Mouse (Mus musculus): ENCODE measurements at regions not wholly inside any gene's neighbourhood (a gene's known extent, or its start where the extent isn't known, plus 50 kb on each side); places are given as distances from the start of the nearest gene placed in this dataset.

DNA sequence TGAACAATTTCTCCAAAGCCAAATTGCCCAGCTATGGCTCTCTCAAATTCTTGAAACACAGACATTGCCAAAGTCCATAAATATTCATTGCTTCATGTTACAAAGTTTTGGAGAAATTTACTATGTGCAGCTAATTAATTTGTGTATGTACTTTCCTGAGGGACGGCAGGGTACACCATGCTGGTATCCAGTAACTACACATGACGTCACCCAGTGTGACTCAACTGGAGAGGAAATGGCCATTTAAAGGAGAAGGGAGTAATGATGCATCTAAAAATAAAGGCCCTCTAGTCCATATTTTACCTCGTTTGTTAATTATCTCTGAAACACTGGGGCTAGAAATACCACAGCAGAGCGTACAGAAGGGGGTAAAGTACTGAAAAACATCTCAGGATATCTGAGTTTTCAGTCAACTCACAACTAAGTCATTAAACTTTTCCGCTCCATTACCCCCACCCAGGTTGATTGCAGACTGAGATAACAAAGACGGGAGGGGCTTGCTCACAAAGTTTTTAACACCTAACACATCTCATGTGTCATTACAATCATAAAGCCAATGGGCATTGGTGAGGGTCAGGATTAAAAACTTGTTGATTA lies 295.1 kb upstream of the Nbea start:
- TF ChIP-seq ZC3H11A (IDR thresholded peaks at IDR 0.05; ENCODE audit: borderline replicate concordance, low read depth, low read length) (no peak), CHD2 (IDR thresholded peaks at IDR 0.05; ENCODE audit: low read depth, low read length) (no peak), MAFK (IDR thresholded peaks at IDR 0.05; ENCODE audit: insufficient read depth, low read depth, low read length) (no peak), ZNF384 (IDR thresholded peaks at IDR 0.05; ENCODE audit: low read depth, low read length) (no peak)

All from ES-E14 (cell line).